Mouse (Mus musculus) mature B cell (primary cell): ENCODE data around the gene Zc3h12d.

ENCODE experiments used
- in situ Hi-C: fragments of 300-500 bp; cut with MboI; formaldehyde crosslinking; loops from 2 replicates; pipeline ENCODE4 v1.14.3; 2019

Gene Zc3h12d

DNA sequence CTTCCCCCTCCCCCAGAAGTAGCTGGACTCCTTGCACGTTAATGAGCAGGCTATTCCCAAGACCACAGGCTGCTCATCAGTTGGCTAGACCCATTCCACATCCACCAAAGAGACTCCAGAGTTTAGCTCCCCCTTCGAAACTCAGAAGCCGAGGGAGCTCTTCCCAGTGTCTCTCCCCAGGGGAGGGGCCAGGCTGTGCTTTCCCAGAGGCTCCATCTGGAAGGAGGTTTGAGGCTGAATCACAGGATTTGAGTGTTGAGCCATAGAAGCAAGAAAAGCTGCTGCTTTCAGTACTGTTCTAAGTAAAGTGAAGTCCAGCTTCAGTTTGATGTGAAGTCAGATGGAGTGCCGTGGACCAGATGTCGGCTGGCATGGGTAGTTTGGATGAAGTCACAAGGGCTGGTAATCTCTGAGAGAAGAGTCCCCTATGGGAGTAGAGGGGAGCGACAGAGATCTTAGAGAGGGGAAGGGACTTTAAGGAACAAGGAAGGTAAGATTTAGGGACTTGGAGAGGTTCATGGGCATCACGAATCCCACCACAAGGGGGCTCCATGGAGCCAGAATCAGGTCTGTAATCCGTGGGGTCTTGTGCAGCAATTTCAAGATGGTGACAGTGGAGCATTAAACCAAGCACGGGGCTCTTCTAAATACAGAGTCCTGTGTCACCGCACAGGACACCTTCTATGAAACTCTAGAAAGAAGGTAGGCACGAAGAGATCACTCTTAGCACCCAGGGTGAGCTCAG, 38.5 kb downstream of the Zc3h12d start:
- in situ Hi-C loops, result no loop called here

DNA sequence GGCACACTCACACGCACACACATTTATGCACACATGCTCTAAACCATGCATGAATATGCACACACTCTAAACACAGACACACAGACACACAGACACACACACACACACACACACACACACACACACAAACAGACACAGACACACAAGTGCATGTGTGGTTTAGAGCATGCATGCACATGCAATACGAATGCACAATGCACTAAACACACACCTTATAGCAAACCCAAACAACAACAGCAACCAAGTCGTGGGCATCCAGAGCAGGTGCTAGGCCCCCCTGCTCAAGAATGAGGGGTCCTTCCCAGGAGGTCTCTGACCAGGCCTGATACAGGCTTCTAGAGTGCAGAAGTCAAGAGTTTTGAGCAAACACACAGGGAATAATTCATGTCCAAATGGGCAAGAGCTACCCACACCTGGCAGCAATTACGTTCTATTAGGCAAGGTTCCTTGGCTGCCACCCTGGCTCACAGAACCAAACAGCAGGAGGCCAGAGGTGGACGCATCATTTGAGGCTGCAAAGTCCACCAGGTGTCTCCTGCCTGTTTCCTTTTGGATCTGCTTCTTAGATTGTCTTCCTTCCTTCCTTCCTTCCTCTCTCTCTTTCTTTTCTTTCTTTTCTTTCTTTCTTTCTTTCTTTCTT, 39.2 kb downstream of the Zc3h12d start:
- in situ Hi-C loops, result no loop called here

DNA sequence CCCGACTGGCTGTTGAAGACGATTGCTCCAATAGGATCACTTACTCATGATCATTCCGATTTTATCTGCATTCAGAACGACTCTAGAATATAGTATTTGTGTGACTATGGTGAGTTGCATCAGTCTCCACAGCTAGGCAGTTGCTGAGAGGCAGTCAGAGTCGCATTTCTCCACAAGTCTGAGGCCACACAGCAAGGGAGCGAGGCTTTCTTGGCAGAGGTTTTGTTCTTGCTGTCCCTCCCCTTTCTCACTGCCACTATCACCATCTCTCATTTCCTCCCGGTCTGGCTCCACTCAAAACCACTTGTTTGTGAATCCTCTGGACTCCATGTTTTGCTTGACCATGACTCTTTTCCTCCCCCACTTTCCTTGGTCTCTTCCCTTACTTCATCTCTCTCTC, 41.9 kb downstream of the Zc3h12d start:
- in situ Hi-C loops, result no loop called here

DNA sequence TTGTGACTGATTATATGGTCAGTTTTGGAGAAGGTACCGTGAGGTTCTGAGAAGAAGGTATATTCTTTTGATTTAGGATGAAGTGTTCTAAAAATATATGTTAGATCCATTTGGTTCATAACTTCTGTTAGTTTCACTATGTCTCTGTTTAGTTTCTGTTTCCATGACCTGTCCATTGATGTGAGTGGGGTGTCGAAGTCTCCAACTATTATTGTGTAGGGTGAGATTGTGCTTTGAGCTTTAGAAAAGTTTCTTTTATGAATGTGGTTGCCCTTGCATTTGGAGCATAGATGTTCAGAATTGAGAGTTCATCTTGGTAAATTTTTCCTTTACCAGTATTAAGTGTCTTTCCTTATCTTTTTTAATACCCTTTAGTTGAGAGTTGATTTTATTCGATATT, 48.0 kb downstream of the Zc3h12d start:
- in situ Hi-C loops, result loop anchor here (5.0 to 25.0 kb wide), 2 partner anchors 357 to 832 kb away; no protein-coding TSS in a partner anchor

DNA sequence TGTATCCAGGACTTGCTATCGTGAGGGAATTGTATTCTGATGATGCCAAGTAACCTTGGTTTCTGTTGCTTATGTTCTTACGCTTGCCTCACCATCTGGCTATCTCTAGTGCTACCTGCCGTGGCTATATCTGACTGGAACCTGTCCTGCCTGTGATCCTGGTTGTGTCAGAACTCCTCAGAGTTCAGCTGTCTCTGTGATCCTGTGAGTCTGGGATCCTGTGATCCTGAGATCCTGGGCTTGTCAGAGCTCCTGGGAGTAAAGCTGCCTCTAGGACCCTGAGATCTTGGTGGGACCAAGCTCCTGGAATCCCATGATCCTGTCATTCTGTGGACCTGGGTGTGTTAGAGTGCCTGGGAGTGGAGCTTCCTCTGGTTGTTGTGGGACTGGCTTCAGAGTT, 49.7 kb downstream of the Zc3h12d start:
- in situ Hi-C loops, result loop anchor here (5.0 to 25.0 kb wide), 2 partner anchors 355 to 830 kb away; no protein-coding TSS in a partner anchor

DNA sequence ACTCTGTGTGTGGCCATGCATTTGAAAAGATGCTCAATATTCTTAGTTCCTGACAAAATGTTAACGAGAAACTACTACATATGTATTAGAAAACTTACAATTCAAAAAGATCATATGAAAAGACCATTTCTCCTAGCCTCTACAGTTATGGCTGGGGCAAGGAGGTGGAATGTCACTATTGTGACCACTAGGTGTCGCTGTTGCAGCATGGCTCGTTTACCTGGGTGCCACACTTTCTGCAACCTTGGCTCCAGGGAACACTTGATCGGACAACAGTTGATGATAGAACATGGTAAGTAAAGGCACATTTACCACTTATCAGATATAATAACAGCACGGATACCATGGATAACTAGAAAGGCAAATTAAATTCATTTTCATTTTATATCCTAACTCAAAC, 51.3 kb downstream of the Zc3h12d start:
- in situ Hi-C loops, result loop anchor here (5.0 to 25.0 kb wide), 2 partner anchors 354 to 829 kb away; no protein-coding TSS in a partner anchor

DNA sequence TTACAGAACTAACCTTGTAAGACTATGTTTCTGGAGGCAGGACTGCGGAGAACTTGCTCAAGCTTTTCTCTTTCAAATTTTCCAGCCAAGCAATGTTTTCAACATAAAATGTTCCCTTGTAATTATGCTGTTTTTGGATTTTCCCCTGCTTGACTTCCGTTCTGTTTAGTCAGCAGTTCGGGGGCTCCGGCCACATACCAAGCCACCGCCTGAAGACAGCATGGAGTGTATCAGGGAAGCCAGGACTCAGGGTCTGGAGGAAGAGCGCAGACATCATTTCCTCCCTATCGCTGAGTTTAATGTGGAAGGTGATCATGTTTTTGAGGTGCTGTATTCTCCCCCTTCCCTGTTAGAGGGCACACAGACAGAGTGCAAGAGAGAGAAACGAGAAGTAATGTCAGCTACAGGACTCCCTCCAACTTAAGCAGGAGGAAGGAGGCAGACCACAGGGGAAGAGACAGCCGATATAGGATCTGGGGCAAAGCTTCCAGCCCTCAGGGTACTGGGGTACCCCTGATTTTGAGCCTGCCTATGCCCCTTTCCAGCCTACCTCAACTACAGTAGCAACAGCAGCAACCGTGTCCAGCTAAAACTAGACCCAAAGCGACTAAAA, 56.1 kb downstream of the Zc3h12d start:
- in situ Hi-C loops, result loop anchor here (25.0 kb wide), 1 partner anchor 824 kb away; no protein-coding TSS in a partner anchor

DNA sequence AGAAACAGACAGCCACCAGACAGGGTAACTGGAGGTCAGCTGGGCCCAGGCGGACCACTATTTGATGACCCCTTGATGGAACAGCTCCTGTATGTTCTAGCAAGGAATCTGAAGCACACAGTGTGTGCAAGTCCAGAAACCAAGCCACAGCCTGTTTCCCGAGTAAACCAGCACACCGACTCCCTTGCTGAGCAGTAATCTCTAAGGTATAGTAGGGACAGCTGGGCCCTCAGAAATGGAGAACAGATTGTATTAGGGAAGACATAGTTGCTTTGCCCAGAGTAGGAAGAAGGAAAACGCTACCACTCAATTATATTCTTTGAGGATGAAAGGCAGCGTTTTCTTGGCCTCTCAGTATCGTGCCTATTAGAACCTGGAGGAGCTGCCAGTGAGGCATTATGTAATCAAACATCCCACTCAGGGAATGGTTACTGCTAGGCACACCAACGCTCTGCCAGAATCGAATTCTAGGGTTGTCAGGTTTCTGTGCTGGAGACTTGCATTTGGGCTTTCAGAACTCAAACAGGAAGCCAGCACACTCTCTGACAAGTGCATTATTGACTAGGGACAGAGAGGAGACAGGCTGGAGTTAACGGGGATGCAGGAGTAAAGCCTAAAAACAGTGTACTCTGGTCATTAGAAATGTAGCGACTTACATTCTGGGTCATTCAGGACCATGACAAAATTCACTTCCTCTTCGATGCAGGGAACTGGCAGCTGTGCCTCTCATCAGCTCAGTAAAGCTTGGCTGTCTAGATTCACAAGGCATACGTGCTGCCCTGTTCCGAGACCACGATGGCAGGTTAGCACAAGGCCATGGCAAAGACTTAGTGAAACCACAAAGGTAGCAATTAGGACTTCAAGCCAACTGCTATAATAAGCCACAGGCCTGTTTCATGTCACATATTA, 68.7 kb downstream of the Zc3h12d start:
- in situ Hi-C loops, result no loop called here

DNA sequence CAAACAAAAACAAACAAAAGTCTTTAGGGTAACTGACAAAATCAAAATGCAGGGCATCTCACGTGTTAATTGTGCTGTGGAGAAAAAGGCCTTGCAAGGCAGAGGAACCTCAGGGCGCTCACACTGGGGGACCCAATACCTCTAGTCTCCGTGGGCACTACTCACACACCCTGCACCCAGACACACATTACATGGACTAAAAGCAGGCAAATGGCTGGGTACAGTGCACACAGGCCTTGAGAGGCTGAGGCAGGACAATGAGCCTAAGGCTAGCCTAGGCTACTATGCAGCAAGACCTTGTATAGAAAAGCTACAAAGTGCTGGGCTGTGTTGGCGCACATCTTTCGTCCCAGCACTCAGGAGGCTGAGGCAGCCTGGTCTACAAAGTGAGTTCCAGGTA, 71.9 kb downstream of the Zc3h12d start:
- in situ Hi-C loops, result no loop called here

DNA sequence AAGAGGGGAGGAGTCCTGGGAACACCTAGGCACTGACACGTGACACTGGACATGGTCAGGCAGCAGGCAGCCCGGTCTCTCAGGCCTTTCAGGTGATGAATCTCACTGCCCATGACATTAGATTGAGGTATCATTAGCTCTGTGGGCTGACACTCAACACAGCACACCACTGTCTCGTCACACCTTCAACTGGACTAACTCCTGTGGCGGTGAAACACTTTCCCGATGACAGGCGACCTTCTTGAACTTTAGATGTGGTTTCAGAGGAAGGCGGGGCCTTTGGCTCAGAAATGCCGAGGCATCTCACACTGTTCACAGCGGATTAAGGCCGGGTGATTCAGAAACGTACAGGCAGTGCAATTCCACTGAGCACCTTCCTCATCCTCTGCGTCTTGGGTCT, 74.9 kb downstream of the Zc3h12d start:
- in situ Hi-C loops, result no loop called here

DNA sequence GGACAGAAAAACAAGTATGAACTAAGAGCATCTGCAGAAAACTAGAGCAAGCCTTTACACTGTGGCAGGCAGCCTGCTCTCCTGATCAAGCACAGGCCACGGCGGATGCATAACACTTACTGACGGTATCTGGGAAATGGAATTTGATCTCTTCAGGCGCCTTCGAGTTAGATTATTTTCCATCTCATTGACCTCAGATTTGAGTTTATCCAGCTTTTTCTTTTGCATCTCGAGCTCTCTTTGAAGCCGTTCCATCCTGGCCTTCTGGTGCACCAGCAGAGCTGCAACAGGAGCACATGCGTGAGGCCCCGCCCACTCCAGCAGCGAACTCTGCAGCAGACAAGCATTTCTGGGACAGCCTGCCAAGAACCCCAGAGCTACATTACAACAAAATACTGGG, 79.0 kb downstream of the Zc3h12d start:
- in situ Hi-C loops, result no loop called here
